Mouse (Mus musculus): Measurements from ENCODE around the gene Rgl3. TPM values are rescaled to one million over a fixed set of nuclear protein-coding genes. Genes with fewer than 3 reads are reported as not detected.

Gene Rgl3
- polyA plus RNA-seq, 1 experiment from 2014 or later = 20.8 TPM

GRCm38 (mm10) chr9:21969304-21969703 lies 19.9 kb downstream of the Rgl3 start:
- Histone ChIP-seq H3K4me2 (replicated peaks; ENCODE audit: low read depth, low read length) (no peak overlapping the region), H3K9ac (ENCODE audit: low read depth, low read length) (no peak overlapping the region), H3K27ac (ENCODE audit: low read depth, low read length) (no peak overlapping the region), H3K27me3 (ENCODE audit: control insufficient read depth, insufficient read depth, low read length) (no peaks in the 10 kb centered on the region), H3K4me3 (ENCODE audit: low read length) (no peak overlapping the region), H3K9me3 (ENCODE audit: control insufficient read depth, low read length) (no peaks in the 10 kb centered on the region), H3K4me1 (ENCODE audit: control insufficient read depth, insufficient read depth, low read length) (no peaks in the 10 kb centered on the region), H3K36me3 (ENCODE audit: control insufficient read depth, insufficient read depth, low read length) (0 out of 2 replicates have a peak, but pooled peaks cover under 1% of the 10 kb centered on the region)
- 86% methylated on average over 4 of the region's 4 CpGs for WGBS
- no peak for ATAC-seq (ENCODE audit: low FRiP score, low TSS enrichment)

GRCm38 (mm10) chr9:21968883-21969282 lies 20.4 kb downstream of the Rgl3 start:
- Histone ChIP-seq H3K4me3 (ENCODE audit: low read length) (no peak overlapping the region), H3K9ac (ENCODE audit: low read depth, low read length) (no peak overlapping the region), H3K36me3 (ENCODE audit: control insufficient read depth, insufficient read depth, low read length) (no peaks in the 10 kb centered on the region), H3K9me3 (ENCODE audit: control insufficient read depth, low read length) (no peaks in the 10 kb centered on the region), H3K27me3 (ENCODE audit: control insufficient read depth, insufficient read depth, low read length) (no peaks in the 10 kb centered on the region), H3K4me1 (ENCODE audit: control insufficient read depth, insufficient read depth, low read length) (no peaks in the 10 kb centered on the region), H3K4me2 (replicated peaks; ENCODE audit: low read depth, low read length) (no peak overlapping the region), H3K27ac (ENCODE audit: low read depth, low read length) (no peak overlapping the region)
- ATAC-seq (ENCODE audit: low FRiP score, low TSS enrichment) = no peak
- WGBS = 52% methylated on average over 6 of the region's 6 CpGs

GRCm38 (mm10) chr9:21963417-21963816 lies 25.8 kb downstream of the Rgl3 start, which contains the start of gene Epor:
TSS of gene Epor (minus strand) at chr9:21963506.
- WGBS = 5% methylated on average over 8 of the region's 8 CpGs
- Histone ChIP-seq H3K9ac (ENCODE audit: low read depth, low read length) (peak within 1 kb of the TSS; percentile 40; the same call in 1 of the 2 replicates), H3K4me1 (ENCODE audit: control insufficient read depth, insufficient read depth, low read length) (peaks cover 27% of the 10 kb centered on the region), H3K4me2 (replicated peaks; ENCODE audit: low read depth, low read length) (peak within 1 kb of the TSS; percentile 82), H3K4me3 (ENCODE audit: low read length) (peak within 1 kb of the TSS; percentile 51), H3K27me3 (ENCODE audit: control insufficient read depth, insufficient read depth, low read length) (peaks cover 12% of the 10 kb centered on the region), H3K36me3 (ENCODE audit: control insufficient read depth, insufficient read depth, low read length) (no peaks in the 10 kb centered on the region), H3K9me3 (ENCODE audit: control insufficient read depth, low read length) (no peaks in the 10 kb centered on the region), H3K27ac (ENCODE audit: low read depth, low read length) (no peak within 1 kb of the TSS)
- ATAC-seq (ENCODE audit: low FRiP score, low TSS enrichment) = peak; percentile 55

- peak; percentile 77 for ATAC-seq (ENCODE audit: low FRiP score, low TSS enrichment)
- H3K4me2 ChIP-seq (replicated peaks; ENCODE audit: low read depth, low read length) = peak overlapping the region; percentile 82
- H3K9me3 ChIP-seq (ENCODE audit: control insufficient read depth, low read length) = no peaks in the 10 kb centered on the region
- H3K27me3 ChIP-seq (ENCODE audit: control insufficient read depth, insufficient read depth, low read length) = peaks cover 12% of the 10 kb centered on the region
- no peaks in the 10 kb centered on the region; the same call in 1 of the 2 replicates for H3K36me3 ChIP-seq (ENCODE audit: control insufficient read depth, insufficient read depth, low read length)
- H3K27ac ChIP-seq (ENCODE audit: low read depth, low read length) = no peak overlapping the region
- peak overlapping the region; percentile 51 for H3K4me3 ChIP-seq (ENCODE audit: low read length)
- H3K4me1 ChIP-seq (ENCODE audit: control insufficient read depth, insufficient read depth, low read length) = peaks cover 27% of the 10 kb centered on the region
- peak overlapping the region; percentile 47; the same call in 1 of the 2 replicates for H3K9ac ChIP-seq (ENCODE audit: low read depth, low read length)
- WGBS = 2% methylated on average over 34 of the region's 34 CpGs
Observed at GRCm38 (mm10) chr9:21962416-21963059, 26.7 kb downstream of the Rgl3 start.

GRCm38 (mm10) chr9:21962010-21962409 lies 27.2 kb downstream of the Rgl3 start:
- peak; percentile 47; the same call in 1 of the 2 replicates for ATAC-seq (ENCODE audit: low FRiP score, low TSS enrichment)
- no peaks in the 10 kb centered on the region; the same call in 1 of the 2 replicates for H3K36me3 ChIP-seq (ENCODE audit: control insufficient read depth, insufficient read depth, low read length)
- peak overlapping the region; percentile 47; the same call in 1 of the 2 replicates for H3K9ac ChIP-seq (ENCODE audit: low read depth, low read length)
- peaks cover 27% of the 10 kb centered on the region for H3K4me1 ChIP-seq (ENCODE audit: control insufficient read depth, insufficient read depth, low read length)
- H3K27me3 ChIP-seq (ENCODE audit: control insufficient read depth, insufficient read depth, low read length) = peaks cover 12% of the 10 kb centered on the region
- WGBS = under 1% methylated on average over 14 of the region's 15 CpGs
- no peak overlapping the region for H3K27ac ChIP-seq (ENCODE audit: low read depth, low read length)
- H3K9me3 ChIP-seq (ENCODE audit: control insufficient read depth, low read length) = no peaks in the 10 kb centered on the region
- peak overlapping the region; percentile 82 for H3K4me2 ChIP-seq (replicated peaks; ENCODE audit: low read depth, low read length)
- H3K4me3 ChIP-seq (ENCODE audit: low read length) = peak overlapping the region; percentile 51

- H3K9me3 ChIP-seq (ENCODE audit: control insufficient read depth, low read length) = no peaks in the 10 kb centered on the region
- H3K9ac ChIP-seq (ENCODE audit: low read depth, low read length) = peak overlapping the region; percentile 47; the same call in 1 of the 2 replicates
- H3K4me1 ChIP-seq (ENCODE audit: control insufficient read depth, insufficient read depth, low read length) = peaks cover 29% of the 10 kb centered on the region
- H3K36me3 ChIP-seq (ENCODE audit: control insufficient read depth, insufficient read depth, low read length) = no peaks in the 10 kb centered on the region; the same call in 1 of the 2 replicates
- ATAC-seq (ENCODE audit: low FRiP score, low TSS enrichment) = no peak
- no peak overlapping the region for H3K27ac ChIP-seq (ENCODE audit: low read depth, low read length)
- H3K27me3 ChIP-seq (ENCODE audit: control insufficient read depth, insufficient read depth, low read length) = peaks cover 12% of the 10 kb centered on the region
- H3K4me2 ChIP-seq (replicated peaks; ENCODE audit: low read depth, low read length) = peak overlapping the region; percentile 82
- peak overlapping the region; percentile 51 for H3K4me3 ChIP-seq (ENCODE audit: low read length)
- WGBS = 1% methylated on average over 35 of the region's 35 CpGs
Observed at GRCm38 (mm10) chr9:21961366-21961980, 27.8 kb downstream of the Rgl3 start.

GRCm38 (mm10) chr9:21960558-21961208 lies 28.6 kb downstream of the Rgl3 start:
- 7% methylated on average over 26 of the region's 26 CpGs for WGBS
- H3K4me1 ChIP-seq (ENCODE audit: control insufficient read depth, insufficient read depth, low read length) = peaks cover 31% of the 10 kb centered on the region
- peaks cover 12% of the 10 kb centered on the region for H3K27me3 ChIP-seq (ENCODE audit: control insufficient read depth, insufficient read depth, low read length)
- H3K4me3 ChIP-seq (ENCODE audit: low read length) = 0 out of 2 replicates have a peak overlapping the region, but pooled peaks have one; percentile 4
- ATAC-seq (ENCODE audit: low FRiP score, low TSS enrichment) = no peak
- no peaks in the 10 kb centered on the region; the same call in 1 of the 2 replicates for H3K36me3 ChIP-seq (ENCODE audit: control insufficient read depth, insufficient read depth, low read length)
- H3K9ac ChIP-seq (ENCODE audit: low read depth, low read length) = 0 out of 2 replicates have a peak overlapping the region, but pooled peaks have one; percentile 19
- H3K27ac ChIP-seq (ENCODE audit: low read depth, low read length) = no peak overlapping the region
- no peaks in the 10 kb centered on the region for H3K9me3 ChIP-seq (ENCODE audit: control insufficient read depth, low read length)
- peak overlapping the region; percentile 82 for H3K4me2 ChIP-seq (replicated peaks; ENCODE audit: low read depth, low read length)

- 0 out of 2 replicates have a peak overlapping the region, but pooled peaks have one; percentile 19 for H3K9ac ChIP-seq (ENCODE audit: low read depth, low read length)
- WGBS = 32% methylated on average over 9 of the region's 9 CpGs
- H3K9me3 ChIP-seq (ENCODE audit: control insufficient read depth, low read length) = no peaks in the 10 kb centered on the region
- H3K36me3 ChIP-seq (ENCODE audit: control insufficient read depth, insufficient read depth, low read length) = no peaks in the 10 kb centered on the region; the same call in 1 of the 2 replicates
- no peak for ATAC-seq (ENCODE audit: low FRiP score, low TSS enrichment)
- H3K4me3 ChIP-seq (ENCODE audit: low read length) = no peak overlapping the region
- peaks cover 31% of the 10 kb centered on the region for H3K4me1 ChIP-seq (ENCODE audit: control insufficient read depth, insufficient read depth, low read length)
- peaks cover 12% of the 10 kb centered on the region for H3K27me3 ChIP-seq (ENCODE audit: control insufficient read depth, insufficient read depth, low read length)
- peak overlapping the region; percentile 82 for H3K4me2 ChIP-seq (replicated peaks; ENCODE audit: low read depth, low read length)
- no peak overlapping the region for H3K27ac ChIP-seq (ENCODE audit: low read depth, low read length)
Observed at GRCm38 (mm10) chr9:21960135-21960534, 29.1 kb downstream of the Rgl3 start.
